Mouse (Mus musculus): ENCODE results near the gene Fam243. TPM values are rescaled to one million over a fixed set of nuclear protein-coding genes. Genes with fewer than 3 reads are reported as not detected.

Fam243 gene
- not detected in 2 replicates for polyA plus RNA-seq (2014; fragmentation: Nextera tagmentation; extraction: Ambion mirVana)

GRCm38 (mm10) chr16:92321341-92321740 lies at the start of gene Fam243:
Fam243 (minus strand) TSS chr16:92321441.
- Histone ChIP-seq H3K27ac (ENCODE audit: low read depth, low read length) (no peak within 1 kb of the TSS), H3K9ac (ENCODE audit: low read depth, low read length) (no peak within 1 kb of the TSS), H3K36me3 (ENCODE audit: control insufficient read depth, insufficient read depth, low read length) (no peaks in the 10 kb centered on the region), H3K4me3 (ENCODE audit: low read depth, low read length) (no peak within 1 kb of the TSS), H3K4me2 (no peak within 1 kb of the TSS), H3K9me3 (replicated peaks; ENCODE audit: control insufficient read depth, low read length) (no peaks in the 10 kb centered on the region; the same call in 1 of the 2 replicates), H3K4me1 (ENCODE audit: control insufficient read depth, insufficient read depth, low read length) (no peaks in the 10 kb centered on the region), H3K27me3 (ENCODE audit: control insufficient read depth, insufficient read depth, low read length) (no peaks in the 10 kb centered on the region)
- ATAC-seq (replicated peaks; ENCODE audit: insufficient number of reproducible peaks, low FRiP score, low TSS enrichment), result no peak
- 84% methylated on average over 8 of the region's 8 CpGs for WGBS (ENCODE audit: insufficient replicate concordance)

DNA sequence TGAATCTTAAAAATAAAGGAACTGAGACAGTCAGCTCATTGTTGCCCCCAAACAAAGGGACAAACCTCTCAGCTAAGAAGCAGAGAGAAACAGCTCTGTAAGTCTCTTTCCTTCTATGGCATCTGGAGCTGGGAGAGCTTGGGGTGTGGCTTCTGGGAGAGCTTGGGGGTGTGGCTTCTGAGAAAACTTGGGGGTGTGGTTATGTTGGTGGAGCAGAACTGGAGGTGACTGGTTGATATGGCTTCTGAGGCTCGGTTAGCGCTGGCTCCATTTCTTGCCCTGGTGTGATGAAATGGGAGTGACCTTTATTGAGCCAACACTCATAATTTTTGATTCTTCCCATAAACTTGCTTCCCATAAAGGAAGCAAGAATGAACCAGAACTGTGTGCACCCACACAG lies 48.0 kb upstream of the Fam243 start:
- H3K36me3 ChIP-seq (ENCODE audit: control insufficient read depth, insufficient read depth, low read length), result no peaks in the 10 kb centered on the region
- no peaks in the 10 kb centered on the region for H3K9me3 ChIP-seq (replicated peaks; ENCODE audit: control insufficient read depth, low read length)
- ATAC-seq (replicated peaks; ENCODE audit: insufficient number of reproducible peaks, low FRiP score, low TSS enrichment), result peak; percentile 79
- H3K27ac ChIP-seq (ENCODE audit: low read depth, low read length), result peak overlapping the region; percentile 62; the same call in 1 of the 2 replicates
- WGBS (ENCODE audit: insufficient replicate concordance), result 33% methylated on average over 2 of the region's 2 CpGs
- H3K4me3 ChIP-seq (ENCODE audit: low read depth, low read length), result no peak overlapping the region
- H3K4me2 ChIP-seq, result no peak overlapping the region
- H3K27me3 ChIP-seq (ENCODE audit: control insufficient read depth, insufficient read depth, low read length), result no peaks in the 10 kb centered on the region
- H3K9ac ChIP-seq (ENCODE audit: low read depth, low read length), result no peak overlapping the region
- H3K4me1 ChIP-seq (ENCODE audit: control insufficient read depth, insufficient read depth, low read length), result peaks cover 41% of the 10 kb centered on the region

GRCm38 (mm10) chr16:92365477-92365876 lies 44.2 kb upstream of the Fam243 start:
- no peaks in the 10 kb centered on the region for H3K27me3 ChIP-seq (ENCODE audit: control insufficient read depth, insufficient read depth, low read length)
- H3K27ac ChIP-seq (ENCODE audit: low read depth, low read length), result peak overlapping the region; percentile 12; the same call in 1 of the 2 replicates

DNA sequence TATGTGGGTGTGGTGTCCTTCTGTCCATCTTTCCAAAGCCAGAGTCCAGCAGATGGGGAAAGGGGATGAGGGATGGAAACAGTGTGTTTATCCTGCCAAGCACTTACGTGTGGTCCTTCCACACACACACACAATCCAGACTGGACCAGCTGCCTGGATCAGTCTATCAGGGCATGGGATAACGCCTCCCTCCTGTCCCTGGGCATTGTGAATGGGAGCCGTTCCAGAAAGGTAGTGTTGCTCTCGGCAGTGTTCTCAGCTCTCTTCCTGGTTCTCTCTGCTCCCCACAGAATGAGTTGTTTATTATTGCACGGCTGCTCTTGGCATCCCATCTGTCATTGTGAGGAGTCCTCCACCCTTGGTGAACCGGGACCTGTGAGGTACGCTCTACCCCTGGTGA lies 39.5 kb upstream of the Fam243 start:
- Histone ChIP-seq H3K4me3 (ENCODE audit: low read depth, low read length) (no peak overlapping the region), H3K27me3 (ENCODE audit: control insufficient read depth, insufficient read depth, low read length) (no peaks in the 10 kb centered on the region), H3K4me2 (no peak overlapping the region), H3K9ac (ENCODE audit: low read depth, low read length) (no peak overlapping the region), H3K27ac (ENCODE audit: low read depth, low read length) (no peak overlapping the region), H3K36me3 (ENCODE audit: control insufficient read depth, insufficient read depth, low read length) (no peaks in the 10 kb centered on the region), H3K4me1 (ENCODE audit: control insufficient read depth, insufficient read depth, low read length) (peaks cover 37% of the 10 kb centered on the region), H3K9me3 (replicated peaks; ENCODE audit: control insufficient read depth, low read length) (no peaks in the 10 kb centered on the region)
- ATAC-seq (replicated peaks; ENCODE audit: insufficient number of reproducible peaks, low FRiP score, low TSS enrichment), result no peak
- 73% methylated on average over 7 of the region's 7 CpGs for WGBS (ENCODE audit: insufficient replicate concordance)

More at GRCm38 (mm10) chr16:92365477-92365876, 44.2 kb upstream of the Fam243 start:
- no peak overlapping the region for H3K4me2 ChIP-seq
- H3K4me1 ChIP-seq (ENCODE audit: control insufficient read depth, insufficient read depth, low read length), result peaks cover 27% of the 10 kb centered on the region
- H3K9me3 ChIP-seq (replicated peaks; ENCODE audit: control insufficient read depth, low read length), result no peaks in the 10 kb centered on the region
- no peak overlapping the region for H3K9ac ChIP-seq (ENCODE audit: low read depth, low read length)
- WGBS (ENCODE audit: insufficient replicate concordance), result 57% methylated on average over 7 of the region's 7 CpGs
- no peaks in the 10 kb centered on the region for H3K36me3 ChIP-seq (ENCODE audit: control insufficient read depth, insufficient read depth, low read length)
- H3K4me3 ChIP-seq (ENCODE audit: low read depth, low read length), result no peak overlapping the region
- ATAC-seq (replicated peaks; ENCODE audit: insufficient number of reproducible peaks, low FRiP score, low TSS enrichment), result no peak

DNA sequence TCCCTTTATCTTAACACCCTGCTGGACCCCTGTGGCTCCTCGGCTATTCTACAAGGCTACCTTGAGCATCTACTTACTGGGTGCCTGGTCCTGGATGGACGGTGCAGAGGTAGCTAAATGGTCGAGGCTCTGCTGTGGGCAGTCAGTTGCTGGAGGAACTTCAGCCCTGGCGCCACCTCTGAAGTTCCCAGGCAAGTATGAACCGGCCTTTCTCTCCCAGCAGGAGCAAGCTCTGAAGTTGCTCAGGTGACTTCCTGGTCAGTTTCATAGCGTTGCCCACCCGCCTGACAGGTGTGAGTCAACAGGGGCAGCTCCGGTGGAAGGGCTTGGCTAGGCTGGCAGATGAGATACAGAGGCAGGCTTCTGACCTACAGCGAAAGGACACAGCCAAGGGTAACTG lies 38.0 kb upstream of the Fam243 start, which contains the start of gene Kcne1:
TSS of gene Kcne1 (minus strand) at position 240 of the 400 bp plus-strand sequence.
- 32% methylated on average over 8 of the region's 9 CpGs for WGBS (ENCODE audit: insufficient replicate concordance)
- Histone ChIP-seq H3K27me3 (ENCODE audit: control insufficient read depth, insufficient read depth, low read length) (no peaks in the 10 kb centered on the region), H3K9me3 (replicated peaks; ENCODE audit: control insufficient read depth, low read length) (no peaks in the 10 kb centered on the region), H3K4me2 (peak within 1 kb of the TSS; percentile 60), H3K9ac (ENCODE audit: low read depth, low read length) (peak within 1 kb of the TSS; percentile 52; the same call in 1 of the 2 replicates), H3K4me1 (ENCODE audit: control insufficient read depth, insufficient read depth, low read length) (peaks cover 38% of the 10 kb centered on the region), H3K27ac (ENCODE audit: low read depth, low read length) (no peak within 1 kb of the TSS), H3K4me3 (ENCODE audit: low read depth, low read length) (peak within 1 kb of the TSS; percentile 18), H3K36me3 (ENCODE audit: control insufficient read depth, insufficient read depth, low read length) (no peaks in the 10 kb centered on the region)
- no peak for ATAC-seq (replicated peaks; ENCODE audit: insufficient number of reproducible peaks, low FRiP score, low TSS enrichment)

DNA sequence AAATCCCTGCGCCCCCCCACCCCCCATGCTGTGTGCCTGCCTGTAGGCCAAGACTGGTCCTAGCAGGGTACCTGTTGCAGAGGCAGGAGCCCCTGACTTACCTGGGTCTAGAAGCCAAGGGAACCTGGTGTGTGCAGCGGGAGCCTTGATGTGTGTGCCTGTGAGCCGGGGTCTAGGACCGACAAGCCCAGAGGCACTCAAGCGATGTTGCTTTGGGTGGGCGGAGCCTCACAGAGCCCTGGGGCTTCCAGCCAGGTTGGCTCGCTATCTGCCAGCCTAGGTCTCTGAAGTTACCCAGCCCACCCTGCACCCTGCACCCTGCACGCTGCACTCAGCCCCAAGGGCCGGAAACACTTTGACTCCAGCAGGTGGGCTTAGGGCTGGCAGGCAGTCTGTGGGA lies 37.5 kb upstream of the Fam243 start:
- WGBS (ENCODE audit: insufficient replicate concordance), result 17% methylated on average over 9 of the region's 9 CpGs
- Histone ChIP-seq H3K9ac (ENCODE audit: low read depth, low read length) (peak overlapping the region; percentile 52; the same call in 1 of the 2 replicates), H3K4me3 (ENCODE audit: low read depth, low read length) (peak overlapping the region; percentile 18), H3K4me1 (ENCODE audit: control insufficient read depth, insufficient read depth, low read length) (peaks cover 38% of the 10 kb centered on the region), H3K27ac (ENCODE audit: low read depth, low read length) (no peak overlapping the region), H3K9me3 (replicated peaks; ENCODE audit: control insufficient read depth, low read length) (no peaks in the 10 kb centered on the region), H3K36me3 (ENCODE audit: control insufficient read depth, insufficient read depth, low read length) (no peaks in the 10 kb centered on the region), H3K27me3 (ENCODE audit: control insufficient read depth, insufficient read depth, low read length) (no peaks in the 10 kb centered on the region), H3K4me2 (peak overlapping the region; percentile 60)
- ATAC-seq (replicated peaks; ENCODE audit: insufficient number of reproducible peaks, low FRiP score, low TSS enrichment), result no peak

DNA sequence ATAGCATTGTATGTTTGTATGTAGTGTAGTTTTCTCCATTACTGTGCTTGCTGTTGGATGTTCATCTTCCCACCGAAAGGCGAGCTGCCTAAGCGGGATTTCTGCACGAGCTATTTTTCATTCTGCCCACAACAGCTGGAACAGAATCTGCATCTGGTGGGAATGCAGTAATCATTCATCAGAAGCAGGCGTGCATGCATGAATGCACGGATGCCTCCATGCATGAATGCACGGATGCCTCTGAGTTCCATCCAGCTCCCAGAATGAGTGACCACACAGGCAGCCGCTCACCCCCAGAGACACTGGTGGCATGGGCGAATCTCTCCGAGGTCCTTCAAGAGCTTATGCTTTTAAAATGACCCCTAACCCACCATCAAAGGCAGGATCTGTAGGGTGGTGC lies 36.3 kb upstream of the Fam243 start:
- no peak for ATAC-seq (replicated peaks; ENCODE audit: insufficient number of reproducible peaks, low FRiP score, low TSS enrichment)
- Histone ChIP-seq H3K36me3 (ENCODE audit: control insufficient read depth, insufficient read depth, low read length) (no peaks in the 10 kb centered on the region), H3K4me1 (ENCODE audit: control insufficient read depth, insufficient read depth, low read length) (peaks cover 38% of the 10 kb centered on the region), H3K27me3 (ENCODE audit: control insufficient read depth, insufficient read depth, low read length) (no peaks in the 10 kb centered on the region), H3K9me3 (replicated peaks; ENCODE audit: control insufficient read depth, low read length) (no peaks in the 10 kb centered on the region), H3K4me2 (peak overlapping the region; percentile 33), H3K27ac (ENCODE audit: low read depth, low read length) (no peak overlapping the region), H3K4me3 (ENCODE audit: low read depth, low read length) (no peak overlapping the region), H3K9ac (ENCODE audit: low read depth, low read length) (no peak overlapping the region)
- WGBS (ENCODE audit: insufficient replicate concordance), result 76% methylated on average over 10 of the region's 10 CpGs

DNA sequence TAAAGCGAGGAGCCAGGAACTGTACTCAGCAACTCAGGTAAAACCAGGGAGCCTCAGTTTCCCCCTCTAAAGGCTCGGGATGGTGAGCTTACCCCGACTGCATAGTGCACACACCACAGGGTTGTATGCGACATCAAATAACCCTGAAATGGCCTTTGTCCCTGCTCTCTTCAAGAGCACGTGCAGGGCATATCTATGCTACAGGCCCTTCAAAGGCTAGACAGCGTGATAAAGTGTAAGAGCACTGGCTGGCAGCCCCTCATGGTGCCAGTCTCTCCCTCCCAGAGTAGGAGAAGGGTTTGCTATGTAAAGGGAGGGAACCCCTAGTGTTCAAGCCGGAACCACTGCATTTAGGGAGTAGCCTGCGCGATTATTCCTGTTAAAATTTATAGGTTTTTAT lies 35.8 kb upstream of the Fam243 start:
- Histone ChIP-seq H3K9ac (ENCODE audit: low read depth, low read length) (peak overlapping the region; percentile 44; the same call in 1 of the 2 replicates), H3K4me2 (0 out of 2 replicates have a peak overlapping the region, but pooled peaks have one; percentile 25), H3K27ac (ENCODE audit: low read depth, low read length) (no peak overlapping the region; the same call in 1 of the 2 replicates), H3K27me3 (ENCODE audit: control insufficient read depth, insufficient read depth, low read length) (no peaks in the 10 kb centered on the region), H3K36me3 (ENCODE audit: control insufficient read depth, insufficient read depth, low read length) (no peaks in the 10 kb centered on the region), H3K4me3 (ENCODE audit: low read depth, low read length) (no peak overlapping the region), H3K4me1 (ENCODE audit: control insufficient read depth, insufficient read depth, low read length) (peaks cover 38% of the 10 kb centered on the region), H3K9me3 (replicated peaks; ENCODE audit: control insufficient read depth, low read length) (no peaks in the 10 kb centered on the region)
- 54% methylated on average over 9 of the region's 9 CpGs for WGBS (ENCODE audit: insufficient replicate concordance)
- no peak for ATAC-seq (replicated peaks; ENCODE audit: insufficient number of reproducible peaks, low FRiP score, low TSS enrichment)

DNA sequence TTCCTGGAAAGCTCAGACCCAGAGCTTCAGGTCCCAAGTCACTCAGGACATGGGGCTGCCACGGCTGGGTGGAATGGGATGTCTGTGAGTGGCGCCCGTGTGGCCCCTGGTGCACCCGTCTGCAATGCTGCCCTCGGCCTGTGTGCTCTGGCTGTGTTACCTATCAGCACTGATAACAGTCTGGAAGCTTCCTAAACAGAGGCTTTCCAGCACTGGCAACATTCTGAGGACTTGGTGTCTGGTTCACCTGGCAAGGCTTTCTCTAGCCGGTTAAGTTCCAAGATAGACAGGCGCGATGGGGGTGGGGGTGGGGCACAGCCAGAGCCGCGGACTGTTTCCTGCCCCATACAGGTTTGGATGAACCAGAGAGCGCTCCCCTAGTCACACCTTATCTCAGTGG lies 34.7 kb upstream of the Fam243 start:
- H3K27ac ChIP-seq (ENCODE audit: low read depth, low read length), result peak overlapping the region; percentile 0; the same call in 1 of the 2 replicates
- ATAC-seq (replicated peaks; ENCODE audit: insufficient number of reproducible peaks, low FRiP score, low TSS enrichment), result no peak
- H3K4me3 ChIP-seq (ENCODE audit: low read depth, low read length), result no peak overlapping the region
- H3K9me3 ChIP-seq (replicated peaks; ENCODE audit: control insufficient read depth, low read length), result no peaks in the 10 kb centered on the region
- 28% methylated on average over 11 of the region's 11 CpGs for WGBS (ENCODE audit: insufficient replicate concordance)
- H3K36me3 ChIP-seq (ENCODE audit: control insufficient read depth, insufficient read depth, low read length), result no peaks in the 10 kb centered on the region
- H3K9ac ChIP-seq (ENCODE audit: low read depth, low read length), result no peak overlapping the region
- no peak overlapping the region for H3K4me2 ChIP-seq
- peaks cover 36% of the 10 kb centered on the region for H3K4me1 ChIP-seq (ENCODE audit: control insufficient read depth, insufficient read depth, low read length)
- H3K27me3 ChIP-seq (ENCODE audit: control insufficient read depth, insufficient read depth, low read length), result no peaks in the 10 kb centered on the region

Data from heart, embryonic 11.5 days (tissue).